Mouse (Mus musculus) cortical plate, adult 2 months (tissue): ENCODE results near the gene Tfb1m.

Experiments used
- CTCF ChIP-seq: fragments of 200-500 bp; IDR thresholded peaks from 2 replicates; pipeline ENCODE4 v1.5.1; 2011; ENCODE audit warnings: mild to moderate bottlenecking, control low read depth, low read length; ENCODE audit not compliant: insufficient read depth; ENCODE audit errors: extremely low read depth
- POLR2A ChIP-seq: fragments of 200-500 bp; IDR thresholded peaks from 2 replicates; pipeline ENCODE4 v1.6.1; 2011; ENCODE audit warnings: mild to moderate bottlenecking, low read length, control low read depth; ENCODE audit not compliant: insufficient read depth; ENCODE audit errors: extremely low read depth

DNA sequence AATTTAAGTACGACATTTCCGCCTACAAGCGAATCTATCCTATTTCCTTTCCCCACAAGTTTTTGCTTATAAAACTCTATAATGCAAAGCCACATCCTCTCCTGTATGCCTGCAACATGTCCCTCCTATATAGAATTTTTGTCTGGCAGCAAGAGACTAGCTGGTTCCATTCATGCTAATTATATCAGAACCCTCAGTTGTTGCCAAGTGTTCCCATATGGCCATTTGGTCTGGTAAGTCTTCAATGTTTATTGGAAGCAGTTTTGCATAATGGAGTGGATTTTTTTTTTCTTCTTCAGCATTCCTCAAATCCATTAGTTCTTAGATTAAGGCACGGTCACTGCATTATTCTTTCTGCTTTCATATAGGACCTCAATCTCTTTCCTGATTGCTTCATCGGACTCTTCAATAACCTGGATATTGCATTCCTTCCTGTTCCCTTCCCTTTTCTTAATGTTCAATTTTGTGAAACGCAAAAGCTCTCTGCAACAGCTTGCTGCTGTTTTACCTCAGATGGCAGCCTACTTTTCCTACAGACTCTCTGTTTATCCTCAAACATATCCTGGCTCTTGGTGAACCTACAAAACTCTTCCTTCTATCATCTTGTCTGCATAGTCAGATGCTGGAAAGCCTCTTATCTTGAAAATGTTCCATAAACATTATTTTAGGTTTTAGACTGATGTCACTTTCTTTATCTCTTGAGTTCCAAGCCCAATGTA, 45.5 kb upstream of the Tfb1m start:
- TF ChIP-seq CTCF, result no peak
- no peak for TF ChIP-seq POLR2A
